Mouse (Mus musculus): ENCODE data around the gene Ghr.

DNA sequence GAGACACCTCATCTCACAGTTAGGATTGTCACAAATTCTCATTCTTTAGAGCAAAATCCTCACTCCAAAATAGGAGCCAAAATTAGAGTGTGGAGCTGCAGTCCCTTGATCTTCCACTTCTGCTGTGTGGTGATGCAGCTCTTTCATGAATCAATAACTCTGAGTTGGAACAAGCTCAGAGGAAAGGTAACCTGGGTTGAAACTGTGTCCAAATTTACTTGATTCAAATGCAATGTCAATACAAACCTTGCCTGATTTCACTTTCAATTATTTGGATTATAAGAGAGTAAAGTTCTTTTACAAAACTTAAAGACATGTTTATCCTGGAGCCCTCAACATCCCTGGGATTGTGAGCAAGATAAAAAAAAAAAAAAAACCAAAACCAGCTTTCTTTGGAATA lies 260.3 kb downstream of the Ghr start:
- TF ChIP-seq CTCF (IDR thresholded peaks at IDR 0.05; ENCODE audit: low read depth) (no peak), EP300 (IDR thresholded peaks at IDR 0.05; ENCODE audit: low read depth) (no peak)
